In genomic region chr9:99632264-99632663, GRCm38 (mm10) we compare ENCODE assay signal across 9 mouse cellular contexts. TPM values are rescaled to one million over a fixed set of nuclear protein-coding genes. Genes with fewer than 3 reads are reported as not detected.
DNase-seq lines count a peak whose midpoint lies in the region; ATAC-seq and TF ChIP-seq lines count a peak whose summit lies in the region.
"Had no signal": no experiment of that assay in that cellular context is flagged by ENCODE, and none has a peak within 500 bp of the region (broad histone marks: within the 10 kb centered on the region; RNA-seq: fewer than 3 reads in every experiment).

No protein-coding gene starts in this region.

- no peak overlapping the region for H3K4me3 ChIP-seq in cerebellum, adult 2 months (replicated peaks; ENCODE audit: insufficient read depth, low read depth, low read length)
- no peak overlapping the region for H3K4me3 ChIP-seq in cortical plate, adult 2 months (ENCODE audit: insufficient read depth, low read length)
- peak overlapping the region; percentile 70 for H3K4me3 ChIP-seq in hindbrain, embryonic 10.5 days
- H3K4me3 ChIP-seq in lung, embryonic 14.5 days (ENCODE audit: low read depth, low read length): no peak overlapping the region; the same call in 1 of the 2 replicates
- H3K4me3 ChIP-seq: liver, embryonic 15.5 days had no signal

- 49% methylated on average over 8 of the region's 8 CpGs for WGBS in cerebellum, adult 2 months
- 42% methylated on average over 8 of the region's 8 CpGs for WGBS in hindbrain, embryonic 10.5 days
- 67% methylated on average over 8 of the region's 8 CpGs for WGBS in lung, embryonic 14.5 days

- no peaks in the 10 kb centered on the region for H3K9me3 ChIP-seq in hindbrain, embryonic 10.5 days
- H3K9me3 ChIP-seq in lung, embryonic 14.5 days (ENCODE audit: low read depth, low read length): no peaks in the 10 kb centered on the region
- H3K9me3 ChIP-seq: liver, embryonic 15.5 days had no signal

- H3K4me2 ChIP-seq in lung, embryonic 14.5 days: peak overlapping the region; percentile 75
- H3K4me2 ChIP-seq: liver, embryonic 15.5 days had no signal

- no peaks in the 10 kb centered on the region for H3K27me3 ChIP-seq in cerebellum, adult 2 months (ENCODE audit: control insufficient read depth, insufficient read depth, low read length)
- no peaks in the 10 kb centered on the region for H3K27me3 ChIP-seq in hindbrain, embryonic 10.5 days (ENCODE audit: insufficient read depth, poor library complexity, severe bottlenecking)
- no peaks in the 10 kb centered on the region for H3K27me3 ChIP-seq in lung, embryonic 14.5 days (ENCODE audit: insufficient read depth, low read length)

- H3K36me3 ChIP-seq in hindbrain, embryonic 10.5 days: peaks cover 41% of the 10 kb centered on the region
- H3K36me3 ChIP-seq in lung, embryonic 14.5 days (ENCODE audit: insufficient read depth): peaks cover 31% of the 10 kb centered on the region
- H3K36me3 ChIP-seq: liver, embryonic 15.5 days had no signal

- H3K9ac ChIP-seq in lung, embryonic 14.5 days: peak overlapping the region; percentile 4; the same call in 1 of the 2 replicates
- H3K9ac ChIP-seq: liver, embryonic 15.5 days had no signal

- DNase-seq in cerebellum, postnatal 14 days: peak; percentile 12 to 15
- no peak for DNase-seq in cerebellum, adult 2 months
- peak; percentile 46 for DNase-seq in hindbrain, embryonic 10.5 days (ENCODE audit: low spot score)
- peak; percentile 11 for DNase-seq in lung, embryonic 14.5 days
- DNase-seq in testis, postnatal 14 days (ENCODE audit: low spot score): no peak
- DNase-seq in gastrocnemius, adult 18-20 months (ENCODE audit: low spot score): no peak
- DNase-seq in left cerebral cortex, adult 8-10 months (ENCODE audit: low spot score in 2 of 2): no peak

- no peaks in the 10 kb centered on the region; the same call in 1 of the 2 replicates for H3K4me1 ChIP-seq in cerebellum, adult 2 months (ENCODE audit: control insufficient read depth, insufficient read depth, low read length)
- no peaks in the 10 kb centered on the region for H3K4me1 ChIP-seq in cortical plate, adult 2 months (ENCODE audit: control insufficient read depth, insufficient read depth, low read length)
- H3K4me1 ChIP-seq in hindbrain, embryonic 10.5 days (replicated peaks): peaks cover 49% of the 10 kb centered on the region
- peaks cover 5% of the 10 kb centered on the region; the same call in 1 of the 2 replicates for H3K4me1 ChIP-seq in lung, embryonic 14.5 days (ENCODE audit: insufficient read depth)

- ATAC-seq in lung, embryonic 14.5 days (ENCODE audit: insufficient read depth): no peak

- no peak for TF ChIP-seq CTCF in cerebellum, adult 2 months (IDR thresholded peaks at IDR 0.05; ENCODE audit: borderline replicate concordance, insufficient read depth, low read depth, low read length)
- TF ChIP-seq CTCF in cortical plate, adult 2 months (IDR thresholded peaks at IDR 0.05; ENCODE audit: extremely low read depth, insufficient read depth, low read length): no peak
- TF ChIP-seq CTCF in lung, embryonic 14.5 days (IDR thresholded peaks at IDR 0.05; ENCODE audit: low read depth): no peak

- no peak overlapping the region for H3K27ac ChIP-seq in cerebellum, adult 2 months (ENCODE audit: insufficient read depth, low read length)
- 0 out of 2 replicates have a peak overlapping the region, but pooled peaks have one; percentile 4 for H3K27ac ChIP-seq in cortical plate, adult 2 months (ENCODE audit: insufficient read depth, low read length)
- H3K27ac ChIP-seq in hindbrain, embryonic 10.5 days: peak overlapping the region; percentile 64
- no peak overlapping the region for H3K27ac ChIP-seq in lung, embryonic 14.5 days (ENCODE audit: low read depth)
- H3K27ac ChIP-seq: liver, embryonic 15.5 days had no signal

- TF ChIP-seq POLR2A in cerebellum, adult 2 months (IDR thresholded peaks at IDR 0.05; ENCODE audit: borderline replicate concordance, insufficient read depth, low read length): no peak
- no peak for TF ChIP-seq POLR2A in cortical plate, adult 2 months (IDR thresholded peaks at IDR 0.05; ENCODE audit: extremely low read depth, insufficient read depth, low read length)

RNA-seq across cellular contexts. Expression of gene Dzip1l, which starts 3.0 kb away (rescaled TPM):
- polyA plus RNA-seq in cerebellum, adult 2 months (2012; rRNA removed): 8.4 and 8.5 TPM in 2 replicates
- 12.2 and 12.9 TPM in 2 replicates for polyA plus RNA-seq in cortical plate, adult 2 months (2012; rRNA removed)
- 26.8 and 26.9 TPM in 2 replicates for polyA plus RNA-seq in hindbrain, embryonic 10.5 days (2016; fragmentation: Nextera tagmentation; extraction: Ambion mirVana)
- polyA plus RNA-seq in lung, embryonic 14.5 days (2014; fragmentation: Nextera tagmentation; extraction: Ambion mirVana): 26.1 and 33.1 TPM in 2 replicates
- total RNA-seq in gastrocnemius, adult 18-20 months (2021): 1 to 10 TPM in 1 of 2 experiments, under 1 TPM in 1; 0.75 to 1.6 TPM
- total RNA-seq in left cerebral cortex, adult 8-10 months (2022): 10 to 100 TPM; 24.2 to 26.2 (median 25.5) TPM

RNA-seq across cellular contexts. Expression of gene A4gnt, which starts 20.0 kb away (rescaled TPM):
- not detected in 2 replicates for polyA plus RNA-seq in cerebellum, adult 2 months (2012; rRNA removed)
- 0.11 and 0.17 TPM in 2 replicates for polyA plus RNA-seq in cortical plate, adult 2 months (2012; rRNA removed)
- not detected in 2 replicates for polyA plus RNA-seq in hindbrain, embryonic 10.5 days (2016; fragmentation: Nextera tagmentation; extraction: Ambion mirVana)
- not detected in 2 replicates for polyA plus RNA-seq in lung, embryonic 14.5 days (2014; fragmentation: Nextera tagmentation; extraction: Ambion mirVana)
- total RNA-seq in gastrocnemius, adult 18-20 months (2021): not detected
- total RNA-seq in left cerebral cortex, adult 8-10 months (2022): under 1 TPM in 3 of 4 experiments, not detected in 1; 0.13 to 0.23 (median 0.18) TPM
- polyA plus RNA-seq: liver, embryonic 15.5 days had no signal

RNA-seq across cellular contexts. Expression of gene Dbr1, which starts 56.7 kb away (rescaled TPM):
- polyA plus RNA-seq in cerebellum, adult 2 months (2012; rRNA removed): 14.2 and 15.3 TPM in 2 replicates
- 10.8 and 13.5 TPM in 2 replicates for polyA plus RNA-seq in cortical plate, adult 2 months (2012; rRNA removed)
- polyA plus RNA-seq in hindbrain, embryonic 10.5 days (2016; fragmentation: Nextera tagmentation; extraction: Ambion mirVana): 33.0 and 41.7 TPM in 2 replicates
- 32.1 and 33.9 TPM in 2 replicates for polyA plus RNA-seq in lung, embryonic 14.5 days (2014; fragmentation: Nextera tagmentation; extraction: Ambion mirVana)
- total RNA-seq in gastrocnemius, adult 18-20 months (2021): 1 to 10 TPM; 3.9 to 4.6 TPM
- 10 to 100 TPM; 14.8 to 17.9 (median 16.7) TPM for total RNA-seq in left cerebral cortex, adult 8-10 months (2022)

Comparison
In these comparisons a context has a peak if more than half of its experiments do, and no peak if none do; other contexts are left out.
1. DNase-seq: peak in cerebellum, postnatal 14 days (2 of 2), hindbrain, embryonic 10.5 days (single experiment) and lung, embryonic 14.5 days (single experiment); none in cerebellum, adult 2 months (0 of 2), testis, postnatal 14 days (single experiment), gastrocnemius, adult 18-20 months (single experiment) and left cerebral cortex, adult 8-10 months (0 of 2).
2. H3K27ac ChIP-seq: peak in cortical plate, adult 2 months (single experiment) and hindbrain, embryonic 10.5 days (single experiment); none in cerebellum, adult 2 months (single experiment) and lung, embryonic 14.5 days (single experiment).